Mouse (Mus musculus) ovary, adult 2 months (tissue): ENCODE measurements around the gene Olfr1502. TPM values are rescaled to one million over a fixed set of nuclear protein-coding genes. Genes with fewer than 3 reads are reported as not detected.

ENCODE experiments used
- polyA plus RNA-seq: library from polyadenylated mRNA; depleted of rRNA; stranded (reverse); fragments of >200 nt; gene quantifications from 2 replicates; pipeline ENCODE4 v1.2.3, GENCODE M21; 2012; rRNA removed

Olfr1502 gene
- not detected in 2 replicates for polyA plus RNA-seq

DNA sequence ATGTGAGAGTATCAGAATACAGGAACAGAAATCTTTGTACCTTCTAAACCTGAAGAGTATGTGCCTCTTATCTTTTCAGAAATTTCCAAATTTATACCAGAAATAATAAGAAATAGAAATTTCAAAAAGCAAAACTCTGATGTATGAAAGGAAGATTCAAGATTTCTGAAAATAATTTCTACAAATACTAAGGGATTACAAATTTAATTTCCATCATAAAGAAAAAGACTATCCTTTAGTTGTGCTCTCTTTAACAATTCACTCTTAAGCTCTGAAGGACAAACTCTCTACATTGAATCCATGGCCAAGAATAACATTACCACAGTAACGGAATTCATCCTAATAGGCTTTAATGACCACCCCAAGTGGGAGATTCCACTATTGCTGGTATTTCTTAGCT, at the start of gene Olfr1502:
Gene Olfr1502, plus strand, starts transcription at position 301 of the 400 bp plus-strand sequence.

DNA sequence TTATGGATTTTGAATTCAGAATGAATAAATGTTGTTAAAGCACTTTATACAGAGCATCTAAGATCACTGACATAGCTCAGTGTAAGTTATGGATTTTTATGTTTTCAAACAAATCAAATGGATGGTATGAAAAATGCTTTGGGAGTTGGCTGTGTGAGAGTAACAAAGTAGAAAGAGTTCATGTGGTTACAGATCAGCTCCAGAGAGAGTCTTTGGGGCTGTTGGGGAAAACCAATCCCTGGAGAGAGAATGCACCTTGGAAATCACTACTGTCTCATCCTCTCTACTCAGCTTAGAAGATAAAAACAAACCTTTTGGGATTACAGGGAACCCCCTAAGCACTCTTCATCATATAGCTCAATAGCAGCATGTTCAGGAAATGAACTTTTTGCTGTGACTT, 42.2 kb upstream of the Olfr1502 start, which contains the start of gene Olfr1499:
Gene Olfr1499, minus strand, starts transcription at position 101 of the 400 bp plus-strand sequence.

DNA sequence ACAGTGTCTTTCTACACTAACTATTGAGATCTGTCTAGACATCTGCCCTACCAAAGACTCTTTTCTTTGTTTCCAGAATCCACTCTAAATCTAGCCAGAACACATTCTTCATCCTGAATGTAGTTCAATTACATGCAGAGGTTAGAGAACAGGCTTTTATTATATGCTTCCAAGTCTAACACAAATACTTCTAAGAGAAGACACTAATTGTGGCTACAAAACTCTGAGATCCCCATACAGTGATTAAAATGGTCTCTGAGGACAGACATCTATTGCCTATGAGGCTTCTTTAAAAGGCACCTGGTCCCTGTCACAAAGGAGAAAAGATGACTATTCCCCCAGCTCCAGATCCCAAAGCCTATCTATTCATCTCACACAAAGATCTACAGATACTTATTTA, 31.2 kb upstream of the Olfr1502 start, which contains the start of gene Olfr1500:
Gene Olfr1500, minus strand, starts transcription at position 101 of the 400 bp plus-strand sequence.

DNA sequence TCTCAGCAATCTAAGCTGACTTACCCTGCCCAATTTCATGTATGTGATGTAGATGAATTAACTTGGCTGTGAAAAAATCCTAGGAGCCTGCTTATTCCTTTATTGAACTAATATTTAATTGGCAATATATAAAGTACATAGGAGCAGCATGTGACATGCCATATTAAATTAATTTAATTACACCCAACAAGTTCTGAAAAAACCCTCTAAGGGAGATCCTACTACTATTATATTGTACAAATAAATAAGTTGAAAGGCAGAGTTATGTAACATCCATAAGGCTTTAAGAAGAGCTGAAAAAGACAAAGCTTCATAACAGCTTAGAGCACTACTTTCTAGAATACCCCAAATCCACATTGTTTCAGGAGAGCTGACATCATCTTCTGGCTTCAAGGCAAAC, 11.0 kb upstream of the Olfr1502 start, which contains the start of gene Olfr1501:
Gene Olfr1501, minus strand, starts transcription at position 101 of the 400 bp plus-strand sequence.

DNA sequence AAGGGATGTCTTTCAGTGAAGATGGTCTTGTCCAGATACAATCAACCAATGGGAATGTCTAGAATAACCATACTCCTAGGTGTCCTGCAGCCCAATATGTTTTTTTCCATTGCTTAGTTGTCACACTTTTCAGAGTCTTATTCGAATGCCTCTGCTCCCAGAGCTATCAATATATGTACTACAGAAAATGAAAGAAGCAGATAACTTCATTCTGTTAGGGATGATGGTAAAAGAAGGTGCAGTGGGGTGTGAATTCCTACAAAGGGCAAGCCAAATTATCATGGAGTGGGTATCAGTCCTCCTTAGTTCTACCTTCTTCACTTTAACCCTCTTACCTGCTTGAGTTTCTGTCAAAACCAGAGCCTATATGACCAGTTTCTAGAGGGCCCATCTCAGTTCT, 36.2 kb downstream of the Olfr1502 start, which contains the start of gene Olfr1504:
Gene Olfr1504, minus strand, starts transcription at position 101 of the 400 bp plus-strand sequence.

Other genes with a start within 250 kb of the Olfr1502 start
- not detected in 2 replicates for gene Olfr1487, start 244.4 kb upstream of the Olfr1502 start, polyA plus RNA-seq
- not detected in 2 replicates for gene Olfr1489, start 230.2 kb upstream of the Olfr1502 start, polyA plus RNA-seq
- not detected in 2 replicates for gene Olfr1490, start 210.7 kb upstream of the Olfr1502 start, polyA plus RNA-seq
- gene Olfr1491, start 164.5 kb upstream of the Olfr1502 start, polyA plus RNA-seq = not detected in 2 replicates
- not detected in 2 replicates for gene Olfr1493-ps1, start 138.5 kb upstream of the Olfr1502 start, polyA plus RNA-seq
- not detected in 2 replicates for gene Olfr1494, start 122.1 kb upstream of the Olfr1502 start, polyA plus RNA-seq
- gene Olfr1495, start 97.2 kb upstream of the Olfr1502 start, polyA plus RNA-seq = not detected in 2 replicates
- not detected in 2 replicates for gene Olfr1496, start 83.9 kb upstream of the Olfr1502 start, polyA plus RNA-seq
- not detected in 2 replicates for gene Olfr1497, start 63.6 kb upstream of the Olfr1502 start, polyA plus RNA-seq
- gene Olfr1499, start 42.3 kb upstream of the Olfr1502 start, polyA plus RNA-seq = not detected in 2 replicates
- not detected in 2 replicates for gene Olfr1500, start 31.3 kb upstream of the Olfr1502 start, polyA plus RNA-seq
- not detected in 2 replicates for gene Olfr1501, start 11.1 kb upstream of the Olfr1502 start, polyA plus RNA-seq
- not detected in 2 replicates for gene Olfr1504, start 36.1 kb downstream of the Olfr1502 start, polyA plus RNA-seq
- not detected in 2 replicates for gene Olfr1505, start 51.7 kb downstream of the Olfr1502 start, polyA plus RNA-seq